Mouse (Mus musculus): ENCODE measurements around the gene Plcb1.

DNA sequence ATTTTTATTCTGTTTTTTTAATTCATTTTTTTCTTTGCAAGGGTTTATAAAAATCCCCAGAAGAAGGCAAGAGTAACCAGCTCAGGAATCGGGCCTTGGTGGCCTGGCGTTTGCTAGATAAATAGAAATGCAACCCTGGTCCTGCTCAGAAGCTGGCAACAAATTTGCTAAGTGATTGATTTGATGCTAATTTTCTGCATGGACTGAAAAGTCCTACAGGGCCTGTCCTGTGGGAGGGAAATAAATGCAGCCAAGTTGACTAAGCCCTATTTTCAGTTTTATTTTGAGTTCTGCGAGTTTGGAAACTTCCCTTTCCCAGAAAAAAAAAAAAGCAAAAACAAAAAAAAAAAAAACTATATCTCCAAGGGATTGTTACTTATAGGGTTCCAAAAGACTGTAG, 433.5 kb downstream of the Plcb1 start:
- TF ChIP-seq MAFK (IDR thresholded peaks at IDR 0.05; ENCODE audit: insufficient read depth, low read depth, low read length): no peak
- no peak for TF ChIP-seq HCFC1 (IDR thresholded peaks at IDR 0.05; ENCODE audit: borderline replicate concordance, insufficient read depth, low read length)
